Mouse (Mus musculus) cortical plate, adult 2 months (tissue): ENCODE measurements around the gene Nkx2-3.

Experiments used
- CTCF ChIP-seq: fragments of 200-500 bp; IDR thresholded peaks from 2 replicates; pipeline ENCODE4 v1.5.1; 2011; ENCODE audit warnings: mild to moderate bottlenecking, control low read depth, low read length; ENCODE audit not compliant: insufficient read depth; ENCODE audit errors: extremely low read depth
- POLR2A ChIP-seq: fragments of 200-500 bp; IDR thresholded peaks from 2 replicates; pipeline ENCODE4 v1.6.1; 2011; ENCODE audit warnings: mild to moderate bottlenecking, low read length, control low read depth; ENCODE audit not compliant: insufficient read depth; ENCODE audit errors: extremely low read depth

DNA sequence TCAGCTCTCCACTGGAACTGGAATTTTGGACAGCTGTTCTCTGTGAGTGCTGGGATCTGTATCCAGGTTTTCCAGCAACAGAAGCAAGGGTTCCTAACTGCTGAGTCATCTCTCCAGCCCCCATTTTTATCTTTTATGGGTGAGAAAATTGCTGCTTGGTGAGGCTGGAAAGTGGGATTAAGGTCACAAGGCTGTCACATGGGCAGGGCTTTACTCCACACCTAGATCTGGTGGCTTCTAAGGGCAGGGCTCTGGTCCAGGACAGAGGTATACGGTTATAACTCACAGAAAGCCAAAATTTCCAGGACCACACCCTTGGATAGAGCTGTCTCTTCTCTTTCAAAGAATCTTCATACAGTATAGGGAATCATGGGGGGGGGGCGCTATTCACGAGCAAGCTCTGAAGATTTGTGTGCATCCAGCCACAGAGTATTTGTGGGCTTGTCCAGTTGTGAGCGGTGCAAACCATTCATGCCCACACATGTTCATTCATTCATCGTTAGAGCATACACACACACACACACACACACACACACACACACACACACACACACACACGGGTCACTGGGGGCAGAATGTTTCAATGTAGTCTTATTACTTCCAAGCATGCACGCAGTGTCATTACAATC lies 7.5 kb upstream of the Nkx2-3 start:
- TF ChIP-seq CTCF (no peak), POLR2A (no peak)
